Mouse (Mus musculus): Measurements from ENCODE around the gene Pakap.

GRCm38 (mm10) chr4:57812916-57813575 lies 245.1 kb downstream of the Pakap start:
- TF ChIP-seq CTCF (IDR thresholded peaks at IDR 0.05; ENCODE audit: borderline replicate concordance, insufficient read depth, low read depth, low read length) (no peak), POLR2A (IDR thresholded peaks at IDR 0.05; ENCODE audit: borderline replicate concordance, insufficient read depth, low read length) (no peak)

Measured in cerebellum, adult 2 months (tissue).